Mouse (Mus musculus) midbrain, embryonic 14.5 days (tissue): ENCODE data around the gene 4930519G04Rik. TPM values are rescaled to one million over a fixed set of nuclear protein-coding genes. Genes with fewer than 3 reads are reported as not detected.

Source experiments
- ATAC-seq: fragments of 200-750 bp; cut with Nextera tagmentation; 2 replicates; pipeline ENCODE4 v1.8.0; 2017; ENCODE audit warnings: moderate number of reproducible peaks, moderate library complexity; ENCODE audit not compliant: low FRiP score, low TSS enrichment
- DNase-seq: peaks from one replicate; pipeline ENCODE4 v3.0.0-alpha.2; 2015
- H3K27ac ChIP-seq: fragments of 300-500 bp; sonication (generic); replicated peaks from 2 replicates; pipeline ENCODE4 v1.5.1; 2014; ENCODE audit warnings: mild to moderate bottlenecking, low read depth, low read length, moderate library complexity
- H3K27me3 ChIP-seq: fragments of 300-500 bp; sonication (generic); 2 replicates; pipeline ENCODE4 v1.6.1; 2014; ENCODE audit warnings: low read length, control low read depth, mixed read lengths; ENCODE audit not compliant: control insufficient read depth, insufficient read depth
- H3K36me3 ChIP-seq: fragments of 300-500 bp; sonication (generic); 2 replicates; pipeline ENCODE4 v1.6.1; 2014; ENCODE audit warnings: low read length, control low read depth; ENCODE audit not compliant: control insufficient read depth, insufficient read depth
- H3K4me1 ChIP-seq: fragments of 300-500 bp; sonication (generic); 2 replicates; pipeline ENCODE4 v1.6.1; 2014; ENCODE audit warnings: mild to moderate bottlenecking, antibody characterized with exemption, low read length, control low read depth; ENCODE audit not compliant: control insufficient read depth, insufficient read depth
- H3K4me2 ChIP-seq: fragments of 300-500 bp; sonication (generic); 2 replicates; pipeline ENCODE4 v1.6.1; 2014; ENCODE audit warnings: mild to moderate bottlenecking, low read length, moderate library complexity
- H3K4me3 ChIP-seq: fragments of 300-500 bp; sonication (generic); replicated peaks from 2 replicates; pipeline ENCODE4 v1.5.1; 2014; ENCODE audit warnings: low read depth, low read length
- H3K9ac ChIP-seq: fragments of 300-500 bp; sonication (generic); replicated peaks from 2 replicates; pipeline ENCODE4 v1.6.1; 2014; ENCODE audit warnings: mild to moderate bottlenecking, low read length, moderate library complexity
- H3K9me3 ChIP-seq: fragments of 300-500 bp; sonication (generic); 2 replicates; pipeline ENCODE4 v1.6.1; 2016; ENCODE audit warnings: low read length, control low read depth, mixed read lengths; ENCODE audit not compliant: control insufficient read depth
- WGBS: fragments of 180-500 bp; shearing (Covaris S2); extraction: QIAGEN DNeasy Blood & Tissue Kit; methylation state at CpG from one replicate; pipeline ENCODE4 v1.1.7; 2014; 5-methylcytosine and 5-hydroxymethylcytosine counted together
- microRNA-seq: library from miRNA; unstranded; fragments of <30 nt; microRNA quantifications from one replicate; pipeline ENCODE4, GENCODE M21; 2016
- polyA plus RNA-seq: library from polyadenylated mRNA; unstranded; fragments of >200 nt; fragmentation: Nextera tagmentation; extraction: Ambion mirVana; gene quantifications from 2 replicates; pipeline ENCODE4 v1.2.1, GENCODE M21; 2014

4930519G04Rik gene
- polyA plus RNA-seq, 1 experiment from 2014 or later, result not detected

DNA sequence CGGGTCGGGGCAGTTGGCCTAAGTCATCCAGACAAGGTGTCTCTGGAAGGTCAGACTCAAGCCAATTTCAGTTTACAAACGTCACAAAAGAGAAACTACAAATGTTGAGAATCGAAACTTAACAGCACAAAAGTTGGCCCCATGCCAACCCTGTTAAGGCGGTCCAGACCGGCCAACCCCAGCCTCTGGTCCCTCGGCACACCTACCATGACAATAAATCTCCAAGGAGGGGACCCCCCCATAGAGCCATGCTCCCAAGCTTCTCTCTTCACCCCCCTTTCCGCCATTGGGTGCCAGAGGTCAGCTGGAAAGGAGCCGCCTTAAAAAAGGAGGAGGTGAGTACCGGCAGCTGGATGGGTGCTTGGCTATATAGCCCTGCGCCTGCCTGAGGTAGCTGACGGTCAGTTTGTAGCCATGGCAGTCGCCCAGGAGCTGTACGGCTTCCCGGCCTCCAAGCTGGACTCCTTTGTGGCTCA is 69.6 kb downstream of the 4930519G04Rik start, which contains the start of gene Oasl1:
Oasl1 (plus strand) TSS at position 243 of the 476 bp plus-strand sequence.
- Histone ChIP-seq H3K36me3 (no peaks in the 10 kb centered on the region), H3K9me3 (no peaks in the 10 kb centered on the region), H3K4me2 (no peak within 1 kb of the TSS; the same call in 1 of the 2 replicates), H3K9ac (no peak within 1 kb of the TSS), H3K4me1 (no peaks in the 10 kb centered on the region), H3K27me3 (no peaks in the 10 kb centered on the region), H3K27ac (no peak within 1 kb of the TSS), H3K4me3 (no peak within 1 kb of the TSS)
- 47% methylated on average over 15 of the region's 15 CpGs for WGBS
- no peak for ATAC-seq
- DNase-seq, result peak; percentile 26

DNA sequence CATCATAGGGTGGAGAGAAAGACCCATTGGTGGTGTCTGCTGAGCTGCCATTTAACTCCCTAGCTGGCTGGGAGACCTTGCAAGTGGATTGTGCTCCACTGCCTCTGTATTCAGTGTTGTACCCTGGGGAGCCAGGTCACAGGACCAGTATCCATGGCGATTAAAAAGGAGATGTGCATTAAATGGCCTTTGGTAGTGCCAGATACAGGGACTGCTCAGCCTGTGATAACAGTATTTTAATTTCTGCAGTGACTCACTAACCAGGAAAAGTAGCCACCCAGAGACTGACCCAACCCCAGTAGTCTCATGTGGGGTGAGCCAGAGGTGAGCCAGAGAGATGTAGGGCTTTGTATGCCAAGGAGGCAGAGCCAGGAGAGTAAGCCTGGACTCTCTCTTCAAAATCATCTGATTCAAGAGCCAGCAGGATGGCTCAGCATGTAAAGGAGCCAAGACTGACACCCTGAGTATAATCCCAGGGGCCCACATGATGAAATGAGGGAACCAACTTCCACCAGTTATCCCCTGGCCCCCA is 72.8 kb downstream of the 4930519G04Rik start:
- 39% methylated on average over 1 of the region's 1 CpGs for WGBS
- Histone ChIP-seq H3K4me1 (no peaks in the 10 kb centered on the region), H3K9ac (no peak overlapping the region), H3K4me2 (no peak overlapping the region), H3K9me3 (no peaks in the 10 kb centered on the region), H3K27me3 (no peaks in the 10 kb centered on the region), H3K4me3 (no peak overlapping the region), H3K27ac (no peak overlapping the region), H3K36me3 (no peaks in the 10 kb centered on the region)
- no peak for DNase-seq
- ATAC-seq, result no peak

DNA sequence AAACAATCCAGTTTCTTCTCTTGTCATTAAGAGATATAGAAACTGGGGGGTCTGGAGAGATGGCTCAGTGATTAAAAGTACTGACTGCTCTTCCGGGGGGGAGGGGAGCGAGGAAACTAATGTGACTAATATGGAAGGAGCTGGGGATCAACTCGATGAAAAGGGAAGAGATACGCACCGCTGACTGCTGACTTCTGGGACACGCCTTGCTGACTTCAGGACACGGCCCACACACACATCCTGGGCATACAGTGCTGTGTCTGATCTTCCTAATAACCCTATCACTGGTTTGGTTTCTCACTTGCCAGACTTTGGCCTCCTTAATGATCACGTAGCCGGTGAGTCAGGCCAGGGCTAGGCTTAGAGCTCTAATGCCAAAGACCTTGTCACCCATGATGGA is 73.3 kb downstream of the 4930519G04Rik start:
- Histone ChIP-seq H3K27ac (no peak overlapping the region), H3K4me2 (no peak overlapping the region), H3K36me3 (no peaks in the 10 kb centered on the region), H3K4me3 (no peak overlapping the region), H3K9ac (no peak overlapping the region), H3K4me1 (no peaks in the 10 kb centered on the region), H3K27me3 (no peaks in the 10 kb centered on the region), H3K9me3 (no peaks in the 10 kb centered on the region)
- ATAC-seq (no peak), DNase-seq (no peak)
- 58% methylated on average over 9 of the region's 9 CpGs for WGBS

DNA sequence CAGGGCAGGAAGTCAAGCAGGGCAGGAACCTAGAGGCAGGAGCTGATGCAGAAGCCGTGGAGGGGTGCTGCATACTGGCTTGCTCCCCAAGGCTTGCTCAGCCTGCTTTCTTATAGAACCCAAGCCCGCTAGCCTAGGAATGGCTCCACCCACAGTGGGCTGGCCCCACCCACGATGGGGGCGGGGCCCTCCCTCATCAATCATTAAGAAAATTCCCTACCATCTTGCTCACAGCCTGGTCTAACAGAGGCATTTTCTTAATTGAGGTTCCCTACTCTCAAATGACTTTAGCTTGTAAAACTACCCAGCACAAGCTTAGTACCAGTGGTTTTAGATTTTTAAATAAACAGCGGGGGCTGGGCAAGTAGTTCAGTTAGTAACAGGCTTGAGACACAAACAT is 78.2 kb downstream of the 4930519G04Rik start:
- Histone ChIP-seq H3K9me3 (no peaks in the 10 kb centered on the region), H3K4me3 (no peak overlapping the region), H3K4me1 (no peaks in the 10 kb centered on the region), H3K4me2 (no peak overlapping the region), H3K27ac (no peak overlapping the region), H3K36me3 (no peaks in the 10 kb centered on the region), H3K27me3 (no peaks in the 10 kb centered on the region), H3K9ac (no peak overlapping the region)
- ATAC-seq (no peak), DNase-seq (no peak)
- 65% methylated on average over 5 of the region's 5 CpGs for WGBS

DNA sequence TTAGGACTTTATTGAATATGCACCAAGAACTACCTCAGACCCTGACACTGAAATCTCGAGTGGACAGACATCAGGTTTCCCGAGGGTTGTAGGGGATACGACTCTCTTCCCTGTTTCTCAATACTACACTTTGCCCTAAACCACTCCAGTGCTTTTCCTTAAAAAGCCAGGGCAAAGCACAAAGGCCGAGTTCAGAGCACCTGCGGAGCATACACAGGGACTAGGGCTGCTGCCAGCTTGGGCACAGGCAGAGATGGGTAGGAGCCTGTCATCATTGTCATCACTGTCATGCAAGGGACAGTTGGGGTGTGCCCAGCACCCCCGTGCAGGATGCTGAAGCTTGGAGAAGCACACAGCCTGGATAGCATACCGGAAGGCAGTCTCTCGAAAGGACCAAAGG is 79.7 kb downstream of the 4930519G04Rik start:
- ATAC-seq (no peak), DNase-seq (no peak)
- H3K9me3 ChIP-seq, result no peaks in the 10 kb centered on the region
- H3K4me2 ChIP-seq, result no peak overlapping the region
- H3K36me3 ChIP-seq, result no peaks in the 10 kb centered on the region
- no peaks in the 10 kb centered on the region for H3K4me1 ChIP-seq
- no peaks in the 10 kb centered on the region for H3K27me3 ChIP-seq
- no peak overlapping the region for H3K27ac ChIP-seq
- no peak overlapping the region for H3K4me3 ChIP-seq
- H3K9ac ChIP-seq, result no peak overlapping the region
- WGBS, result 83% methylated on average over 8 of the region's 8 CpGs

Small RNAs within 50 kb of the gene (microRNA-seq; reads per million reads assigned to microRNA genes)
- gene Mir6240, result 4.4 reads per million, percentile 25 among the genes with 10 or more reads in this experiment

Other genes starting within 250 kb of the 4930519G04Rik start
- 0.46 and 0.86 TPM in 2 replicates for gene Trpv4, start 195.2 kb upstream of the 4930519G04Rik start, polyA plus RNA-seq
- gene Gltp, start 162.7 kb upstream of the 4930519G04Rik start, polyA plus RNA-seq, result 27.6 and 30.4 TPM in 2 replicates
- 14.0 and 14.4 TPM in 2 replicates for gene Tchp, start 145.9 kb upstream of the 4930519G04Rik start, polyA plus RNA-seq
- gene Ankrd13a, start 79.0 kb upstream of the 4930519G04Rik start, polyA plus RNA-seq, result 40.9 and 48.5 TPM in 2 replicates
- 36.3 and 39.5 TPM in 2 replicates for gene Git2, start 78.1 kb upstream of the 4930519G04Rik start, polyA plus RNA-seq
- 276 and 315 TPM in 2 replicates for gene 1500011B03Rik, start 30.2 kb upstream of the 4930519G04Rik start, polyA plus RNA-seq
- 3.4 and 3.5 TPM in 2 replicates for gene Gm9936, start 5.0 kb downstream of the 4930519G04Rik start, polyA plus RNA-seq
- 2.5 and 7.9 TPM in 2 replicates for gene Oasl2, start 43.3 kb downstream of the 4930519G04Rik start, polyA plus RNA-seq
- gene Oasl1, start 69.6 kb downstream of the 4930519G04Rik start, polyA plus RNA-seq, result 2.0 TPM in 1 of 2 replicates, not detected in the other
- 92.1 and 113 TPM in 2 replicates for gene 2210016L21Rik, start 88.5 kb downstream of the 4930519G04Rik start, polyA plus RNA-seq
- not detected in 2 replicates for gene Hnf1a, start 117.4 kb downstream of the 4930519G04Rik start, polyA plus RNA-seq
- gene Sppl3, start 157.5 kb downstream of the 4930519G04Rik start, polyA plus RNA-seq, result 33.1 and 35.5 TPM in 2 replicates
- 59.4 and 72.9 TPM in 2 replicates for gene Gm10401, start 244.6 kb downstream of the 4930519G04Rik start, polyA plus RNA-seq